In genomic region chr11:50381311-50381710, GRCm38 (mm10) we compare ENCODE assay signal across 10 mouse cellular contexts. TPM values are rescaled to one million over a fixed set of nuclear protein-coding genes. Genes with fewer than 3 reads are reported as not detected.
A peak's percentile ranks its signal among the peaks of the same experiment; 100 is the strongest.
DNase-seq lines count a peak whose midpoint lies in the region; ATAC-seq and TF ChIP-seq lines count a peak whose summit lies in the region.
"Had no signal": no experiment of that assay in that cellular context is flagged by ENCODE, and none has a peak within 500 bp of the region (broad histone marks: within the 10 kb centered on the region; RNA-seq: fewer than 3 reads in every experiment).

No protein-coding gene starts in this region.

- H3K4me3 ChIP-seq in layer of hippocampus, adult 2 months = peak overlapping the region; percentile 81
- peak overlapping the region; percentile 94 for H3K4me3 ChIP-seq in forebrain, embryonic 10.5 days
- H3K4me3 ChIP-seq in intestine, embryonic 16.5 days (ENCODE audit: low read length) = peak overlapping the region; percentile 23; the same call in 1 of the 2 replicates
- peak overlapping the region; percentile 86 for H3K4me3 ChIP-seq in myocyte

- TF ChIP-seq CTCF in layer of hippocampus, adult 2 months (conservative IDR thresholded peaks at IDR 0.05) = no peak

- TF ChIP-seq POLR2A in myocyte (IDR thresholded peaks at IDR 0.05; ENCODE audit: insufficient read length, low read depth) = no peak

- H3K27ac ChIP-seq in layer of hippocampus, adult 2 months = no peak overlapping the region
- no peak overlapping the region for H3K27ac ChIP-seq in forebrain, embryonic 10.5 days
- no peak overlapping the region for H3K27ac ChIP-seq in intestine, embryonic 16.5 days (ENCODE audit: low read length)

- H3ac ChIP-seq in myocyte (ENCODE audit: control insufficient read depth, insufficient read length) = no peak overlapping the region

- H3K4me1 ChIP-seq in forebrain, embryonic 10.5 days = peaks cover 34% of the 10 kb centered on the region
- H3K4me1 ChIP-seq in intestine, embryonic 16.5 days (ENCODE audit: control insufficient read depth, insufficient read depth, low read length) = peaks cover 12% of the 10 kb centered on the region

- ATAC-seq in intestine, embryonic 16.5 days = no peak

- no peak for DNase-seq in layer of hippocampus, adult 2 months (ENCODE audit: low spot score in 2 of 2)
- no peak for DNase-seq in layer of hippocampus, adult 11-12 months (ENCODE audit: low spot score)
- no peak for DNase-seq in forebrain, embryonic 10.5 days (ENCODE audit: extremely low spot score, low spot score)
- no peak for DNase-seq in right cerebral cortex, adult 2 months (ENCODE audit: low spot score in 2 of 2)
- no peak for DNase-seq in layer of hippocampus, adult 18-20 months (ENCODE audit: low spot score in 2 of 2)
- no peak for DNase-seq in left cerebral cortex, postnatal 10 days (ENCODE audit: extremely low spot score in 1 of 2, low spot score in 2 of 2)
- DNase-seq: cerebellum, postnatal 25 days; kidney, postnatal 14 days had no signal

- 0 out of 2 replicates have a peak overlapping the region, but pooled peaks have one; percentile 25 for H3K4me2 ChIP-seq in intestine, embryonic 16.5 days (ENCODE audit: low read depth, low read length)
- H3K4me2 ChIP-seq in myocyte (ENCODE audit: low read depth) = peak overlapping the region; percentile 48

- no peak overlapping the region for H3K9ac ChIP-seq in intestine, embryonic 16.5 days (ENCODE audit: low read depth, low read length)

- H3K79me2 ChIP-seq in myocyte (ENCODE audit: control insufficient read depth, insufficient read depth) = peaks cover 52% of the 10 kb centered on the region

- WGBS in forebrain, embryonic 10.5 days = 65% methylated on average over 4 of the region's 4 CpGs
- WGBS in intestine, embryonic 16.5 days = 24% methylated on average over 4 of the region's 4 CpGs

- intact Hi-C loops in left cerebral cortex, postnatal 10 days (cut with DNase I) = no loop called here

- no peaks in the 10 kb centered on the region for H3K27me3 ChIP-seq in forebrain, embryonic 10.5 days (ENCODE audit: poor library complexity, severe bottlenecking)
- no peaks in the 10 kb centered on the region for H3K27me3 ChIP-seq in intestine, embryonic 16.5 days (replicated peaks; ENCODE audit: control insufficient read depth, insufficient read depth, low read length)
- no peaks in the 10 kb centered on the region for H3K27me3 ChIP-seq in myocyte (ENCODE audit: control insufficient read depth, insufficient read depth, insufficient read length)

- peaks cover 79% of the 10 kb centered on the region for H3K36me3 ChIP-seq in forebrain, embryonic 10.5 days (replicated peaks)
- peaks cover 12% of the 10 kb centered on the region; the same call in 1 of the 2 replicates for H3K36me3 ChIP-seq in intestine, embryonic 16.5 days (ENCODE audit: control insufficient read depth, insufficient read depth, low read length)
- H3K36me3 ChIP-seq in myocyte (ENCODE audit: control insufficient read depth, insufficient read depth) = peaks cover 71% of the 10 kb centered on the region

- no peaks in the 10 kb centered on the region for H3K9me3 ChIP-seq in forebrain, embryonic 10.5 days
- no peaks in the 10 kb centered on the region for H3K9me3 ChIP-seq in intestine, embryonic 16.5 days (ENCODE audit: control insufficient read depth, low read length)

TF ChIP-seq in myocyte, 11 proteins besides CTCF, POLR2A, EP300 and RAD21:
- TF ChIP-seq REST (IDR thresholded peaks at IDR 0.05; ENCODE audit: insufficient read depth, insufficient read length) (no peak), MYOG (IDR thresholded peaks at IDR 0.05; ENCODE audit: control insufficient read depth in 1 of 3, insufficient read depth in 1 of 3, insufficient read length in 2 of 3, low read depth in 2 of 3) (no peak), SRF (IDR thresholded peaks at IDR 0.05; ENCODE audit: control insufficient read depth, insufficient read length, low read depth) (no peak), MYOD1 (IDR thresholded peaks at IDR 0.05; ENCODE audit: control insufficient read depth in 1 of 3, insufficient read length in 2 of 3, low read depth in 2 of 3) (no peak), E2F4 (IDR thresholded peaks at IDR 0.05; ENCODE audit: insufficient read depth) (no peak), CEBPB (IDR thresholded peaks at IDR 0.05; ENCODE audit: insufficient read depth, poor library complexity, severe bottlenecking) (no peak), TCF12 (IDR thresholded peaks at IDR 0.05; ENCODE audit: insufficient read depth, poor library complexity, severe bottlenecking) (no peak), MAX (IDR thresholded peaks at IDR 0.05; ENCODE audit: low read depth) (no peak), TCF3 (IDR thresholded peaks at IDR 0.05; ENCODE audit: insufficient read length, low read depth) (no peak), USF1 (IDR thresholded peaks at IDR 0.05; ENCODE audit: low read depth) (no peak), POLR2AphosphoS2 (IDR thresholded peaks at IDR 0.05; ENCODE audit: insufficient read length, low read depth) (no peak)

RNA-seq across cellular contexts. Expression of gene Hnrnph1, which starts 4.5 kb away (rescaled TPM):
- 100 to 1,000 TPM; 272 to 300 TPM for total RNA-seq in layer of hippocampus, adult 2 months (2021)
- polyA plus RNA-seq in forebrain, embryonic 10.5 days (2016; fragmentation: Nextera tagmentation; extraction: Ambion mirVana) = 634 and 666 TPM in 2 replicates
- 243 and 262 TPM in 2 replicates for polyA plus RNA-seq in intestine, embryonic 16.5 days (2015; fragmentation: Nextera tagmentation; extraction: Ambion mirVana)
- 54.5 TPM for polyA plus RNA-seq in myocyte (2012; fragmentation: generic; extraction: Trizol)
- total RNA-seq in layer of hippocampus, adult 18-20 months (2021) = 100 to 1,000 TPM; 258 to 268 TPM
- total RNA-seq in left cerebral cortex, postnatal 10 days (2021) = 100 to 1,000 TPM; 242 to 260 TPM

RNA-seq across cellular contexts. Expression of gene Cby3, which starts 27.0 kb away (rescaled TPM):
- total RNA-seq in layer of hippocampus, adult 2 months (2021) = 1 to 10 TPM in 1 of 2 experiments, not detected in 1; 1.7 TPM
- 0.23 and 0.57 TPM in 2 replicates for polyA plus RNA-seq in forebrain, embryonic 10.5 days (2016; fragmentation: Nextera tagmentation; extraction: Ambion mirVana)
- polyA plus RNA-seq in intestine, embryonic 16.5 days (2015; fragmentation: Nextera tagmentation; extraction: Ambion mirVana) = 0.20 and 0.21 TPM in 2 replicates
- not detected for polyA plus RNA-seq in myocyte (2012; fragmentation: generic; extraction: Trizol)
- total RNA-seq in layer of hippocampus, adult 18-20 months (2021) = not detected
- total RNA-seq in left cerebral cortex, postnatal 10 days (2021) = not detected

RNA-seq across cellular contexts. Expression of gene Rufy1, which starts 49.6 kb away (rescaled TPM):
- total RNA-seq in layer of hippocampus, adult 2 months (2021) = 10 to 100 TPM; 29.2 to 29.6 TPM
- 23.1 and 24.0 TPM in 2 replicates for polyA plus RNA-seq in forebrain, embryonic 10.5 days (2016; fragmentation: Nextera tagmentation; extraction: Ambion mirVana)
- polyA plus RNA-seq in intestine, embryonic 16.5 days (2015; fragmentation: Nextera tagmentation; extraction: Ambion mirVana) = 19.5 and 20.2 TPM in 2 replicates
- polyA plus RNA-seq in myocyte (2012; fragmentation: generic; extraction: Trizol) = 13.9 TPM
- 10 to 100 TPM; 30.4 to 30.9 TPM for total RNA-seq in layer of hippocampus, adult 18-20 months (2021)
- total RNA-seq in left cerebral cortex, postnatal 10 days (2021) = 10 to 100 TPM; 20.6 to 22.5 TPM

RNA-seq across cellular contexts. Expression of gene Canx, which starts 55.8 kb away (rescaled TPM):
- total RNA-seq in layer of hippocampus, adult 2 months (2021) = 100 to 1,000 TPM; 365 to 415 TPM
- 334 and 352 TPM in 2 replicates for polyA plus RNA-seq in forebrain, embryonic 10.5 days (2016; fragmentation: Nextera tagmentation; extraction: Ambion mirVana)
- polyA plus RNA-seq in intestine, embryonic 16.5 days (2015; fragmentation: Nextera tagmentation; extraction: Ambion mirVana) = 347 and 362 TPM in 2 replicates
- 139 TPM for polyA plus RNA-seq in myocyte (2012; fragmentation: generic; extraction: Trizol)
- 100 to 1,000 TPM; 411 to 425 TPM for total RNA-seq in layer of hippocampus, adult 18-20 months (2021)
- 100 to 1,000 TPM; 375 to 412 TPM for total RNA-seq in left cerebral cortex, postnatal 10 days (2021)

Comparison
In these comparisons a context has a peak if more than half of its experiments do, and no peak if none do; other contexts are left out.
1. H3K4me3 ChIP-seq: peak in every context shown above with its lines; median percentile 94 in forebrain, embryonic 10.5 days; 86 in myocyte; 81 in layer of hippocampus, adult 2 months; 23 in intestine, embryonic 16.5 days.